Mouse (Mus musculus): ENCODE measurements at regions not wholly inside any gene's neighbourhood (a gene's known extent, or its start where the extent isn't known, plus 50 kb on each side); places are given as distances from the start of the nearest gene placed in this dataset.

GRCm38 (mm10) chr15:59148531-59148930, 259.4 kb downstream of the Gm49356 start:
- TF ChIP-seq CTCF (IDR thresholded peaks at IDR 0.05; ENCODE audit: extremely low read depth, insufficient read length, insufficient replicate concordance, low read depth, low read length) (no peak), POLR2A (IDR thresholded peaks at IDR 0.05; ENCODE audit: low read depth, low read length) (no peak)
- Histone ChIP-seq H3K4me1 (ENCODE audit: control insufficient read depth, insufficient read depth, insufficient read length, low read length) (peaks cover 2% of the 10 kb centered on the region; the same call in 1 of the 2 replicates), H3K27ac (ENCODE audit: insufficient read depth, low read depth, low read length) (no peak overlapping the region), H3K36me3 (ENCODE audit: control insufficient read depth, insufficient read depth, low read length) (no peaks in the 10 kb centered on the region), H3K4me3 (ENCODE audit: low read depth, low read length) (no peak overlapping the region), H3K27me3 (ENCODE audit: control insufficient read depth, insufficient read depth, low read length) (no peaks in the 10 kb centered on the region)
- 36% methylated on average over 5 of the region's 5 CpGs for WGBS

GRCm38 (mm10) chr15:59151506-59151905, 262.4 kb downstream of the Gm49356 start:
- no peaks in the 10 kb centered on the region for H3K36me3 ChIP-seq (ENCODE audit: control insufficient read depth, insufficient read depth, low read length)
- no peak overlapping the region for H3K27ac ChIP-seq (ENCODE audit: insufficient read depth, low read depth, low read length)
- no peak overlapping the region for H3K4me3 ChIP-seq (ENCODE audit: low read depth, low read length)
- no peaks in the 10 kb centered on the region for H3K4me1 ChIP-seq (ENCODE audit: control insufficient read depth, insufficient read depth, insufficient read length, low read length)
- TF ChIP-seq POLR2A (IDR thresholded peaks at IDR 0.05; ENCODE audit: low read depth, low read length) (no peak), CTCF (IDR thresholded peaks at IDR 0.05; ENCODE audit: extremely low read depth, insufficient read length, insufficient replicate concordance, low read depth, low read length) (no peak)
- 80% methylated on average over 5 of the region's 5 CpGs for WGBS
- H3K27me3 ChIP-seq (ENCODE audit: control insufficient read depth, insufficient read depth, low read length): no peaks in the 10 kb centered on the region

- no peak overlapping the region for H3K27ac ChIP-seq (ENCODE audit: insufficient read depth, low read depth, low read length)
- H3K36me3 ChIP-seq (ENCODE audit: control insufficient read depth, insufficient read depth, low read length): no peaks in the 10 kb centered on the region
- TF ChIP-seq POLR2A (IDR thresholded peaks at IDR 0.05; ENCODE audit: low read depth, low read length): no peak
- TF ChIP-seq CTCF (IDR thresholded peaks at IDR 0.05; ENCODE audit: extremely low read depth, insufficient read length, insufficient replicate concordance, low read depth, low read length): no peak
- no peaks in the 10 kb centered on the region for H3K4me1 ChIP-seq (ENCODE audit: control insufficient read depth, insufficient read depth, insufficient read length, low read length)
- no peak overlapping the region for H3K4me3 ChIP-seq (ENCODE audit: low read depth, low read length)
- WGBS: 91% methylated on average over 6 of the region's 6 CpGs
- no peaks in the 10 kb centered on the region for H3K27me3 ChIP-seq (ENCODE audit: control insufficient read depth, insufficient read depth, low read length)
Measured at GRCm38 (mm10) chr15:59152786-59153388, 263.8 kb downstream of the Gm49356 start.

GRCm38 (mm10) chr15:59153416-59154250, 264.5 kb downstream of the Gm49356 start:
- Histone ChIP-seq H3K4me3 (ENCODE audit: low read depth, low read length) (no peak overlapping the region), H3K36me3 (ENCODE audit: control insufficient read depth, insufficient read depth, low read length) (no peaks in the 10 kb centered on the region), H3K27ac (ENCODE audit: insufficient read depth, low read depth, low read length) (no peak overlapping the region), H3K4me1 (ENCODE audit: control insufficient read depth, insufficient read depth, insufficient read length, low read length) (no peaks in the 10 kb centered on the region), H3K27me3 (ENCODE audit: control insufficient read depth, insufficient read depth, low read length) (no peaks in the 10 kb centered on the region)
- WGBS: 80% methylated on average over 16 of the region's 16 CpGs
- TF ChIP-seq POLR2A (IDR thresholded peaks at IDR 0.05; ENCODE audit: low read depth, low read length) (no peak), CTCF (IDR thresholded peaks at IDR 0.05; ENCODE audit: extremely low read depth, insufficient read length, insufficient replicate concordance, low read depth, low read length) (no peak)

GRCm38 (mm10) chr15:59154407-59155288, 265.6 kb downstream of the Gm49356 start:
- no peaks in the 10 kb centered on the region for H3K36me3 ChIP-seq (ENCODE audit: control insufficient read depth, insufficient read depth, low read length)
- TF ChIP-seq POLR2A (IDR thresholded peaks at IDR 0.05; ENCODE audit: low read depth, low read length): no peak
- no peak for TF ChIP-seq CTCF (IDR thresholded peaks at IDR 0.05; ENCODE audit: extremely low read depth, insufficient read length, insufficient replicate concordance, low read depth, low read length)
- H3K4me3 ChIP-seq (ENCODE audit: low read depth, low read length): no peak overlapping the region
- no peaks in the 10 kb centered on the region for H3K4me1 ChIP-seq (ENCODE audit: control insufficient read depth, insufficient read depth, insufficient read length, low read length)
- WGBS: 59% methylated on average over 6 of the region's 6 CpGs
- no peak overlapping the region for H3K27ac ChIP-seq (ENCODE audit: insufficient read depth, low read depth, low read length)
- no peaks in the 10 kb centered on the region for H3K27me3 ChIP-seq (ENCODE audit: control insufficient read depth, insufficient read depth, low read length)

GRCm38 (mm10) chr15:59155289-59155623, 266.2 kb downstream of the Gm49356 start:
- no peak overlapping the region for H3K27ac ChIP-seq (ENCODE audit: insufficient read depth, low read depth, low read length)
- H3K27me3 ChIP-seq (ENCODE audit: control insufficient read depth, insufficient read depth, low read length): no peaks in the 10 kb centered on the region
- no peak overlapping the region for H3K4me3 ChIP-seq (ENCODE audit: low read depth, low read length)
- no peaks in the 10 kb centered on the region for H3K4me1 ChIP-seq (ENCODE audit: control insufficient read depth, insufficient read depth, insufficient read length, low read length)
- H3K36me3 ChIP-seq (ENCODE audit: control insufficient read depth, insufficient read depth, low read length): no peaks in the 10 kb centered on the region
- TF ChIP-seq POLR2A (IDR thresholded peaks at IDR 0.05; ENCODE audit: low read depth, low read length): no peak
- TF ChIP-seq CTCF (IDR thresholded peaks at IDR 0.05; ENCODE audit: extremely low read depth, insufficient read length, insufficient replicate concordance, low read depth, low read length): no peak

- no peak overlapping the region for H3K27ac ChIP-seq (ENCODE audit: insufficient read depth, low read depth, low read length)
- H3K4me1 ChIP-seq (ENCODE audit: control insufficient read depth, insufficient read depth, insufficient read length, low read length): no peaks in the 10 kb centered on the region
- no peaks in the 10 kb centered on the region for H3K27me3 ChIP-seq (ENCODE audit: control insufficient read depth, insufficient read depth, low read length)
- TF ChIP-seq CTCF (IDR thresholded peaks at IDR 0.05; ENCODE audit: extremely low read depth, insufficient read length, insufficient replicate concordance, low read depth, low read length) (no peak), POLR2A (IDR thresholded peaks at IDR 0.05; ENCODE audit: low read depth, low read length) (no peak)
- H3K36me3 ChIP-seq (ENCODE audit: control insufficient read depth, insufficient read depth, low read length): no peaks in the 10 kb centered on the region
- 77% methylated on average over 7 of the region's 7 CpGs for WGBS
- H3K4me3 ChIP-seq (ENCODE audit: low read depth, low read length): no peak overlapping the region
Measured at GRCm38 (mm10) chr15:59156328-59156727, 267.2 kb downstream of the Gm49356 start.

Measured in small intestine, adult 2 months (tissue).